Mouse (Mus musculus) gastrocnemius, adult 2 months (tissue): Measurements from ENCODE around the gene Bhlhe40. TPM values are rescaled to one million over a fixed set of nuclear protein-coding genes. Genes with fewer than 3 reads are reported as not detected.

Experiments
- DNase-seq: peaks from one replicate; pipeline ENCODE4 v3.0.0; 2022
- H3K27ac ChIP-seq: fragments of 200-600 bp; 2 replicates; pipeline ENCODE4 v1.8.1; 2022; ENCODE audit warnings: mild to moderate bottlenecking
- H3K4me3 ChIP-seq: fragments of 200-600 bp; 2 replicates; pipeline ENCODE4 v1.8.1; 2022; ENCODE audit warnings: mild to moderate bottlenecking, moderate library complexity
- CTCF ChIP-seq: fragments of 200-600 bp; IDR thresholded peaks from 2 replicates; pipeline ENCODE4 v1.8.1; 2022; ENCODE audit warnings: antibody characterized with exemption, mild to moderate bottlenecking, moderate library complexity
- intact Hi-C: fragments of 180-260 bp; cut with DNase I; formaldehyde crosslinking; loops from one replicate; pipeline ENCODE4 v1.15.1; 2025
- total RNA-seq, 2 experiments: library from RNA; stranded (reverse); gene quantifications; 2 replicates each; pipeline ENCODE4 v1.2.3; 2021

Gene Bhlhe40
- total RNA-seq, 2 experiments from 2014 or later, result 70.0 to 124 TPM

DNA sequence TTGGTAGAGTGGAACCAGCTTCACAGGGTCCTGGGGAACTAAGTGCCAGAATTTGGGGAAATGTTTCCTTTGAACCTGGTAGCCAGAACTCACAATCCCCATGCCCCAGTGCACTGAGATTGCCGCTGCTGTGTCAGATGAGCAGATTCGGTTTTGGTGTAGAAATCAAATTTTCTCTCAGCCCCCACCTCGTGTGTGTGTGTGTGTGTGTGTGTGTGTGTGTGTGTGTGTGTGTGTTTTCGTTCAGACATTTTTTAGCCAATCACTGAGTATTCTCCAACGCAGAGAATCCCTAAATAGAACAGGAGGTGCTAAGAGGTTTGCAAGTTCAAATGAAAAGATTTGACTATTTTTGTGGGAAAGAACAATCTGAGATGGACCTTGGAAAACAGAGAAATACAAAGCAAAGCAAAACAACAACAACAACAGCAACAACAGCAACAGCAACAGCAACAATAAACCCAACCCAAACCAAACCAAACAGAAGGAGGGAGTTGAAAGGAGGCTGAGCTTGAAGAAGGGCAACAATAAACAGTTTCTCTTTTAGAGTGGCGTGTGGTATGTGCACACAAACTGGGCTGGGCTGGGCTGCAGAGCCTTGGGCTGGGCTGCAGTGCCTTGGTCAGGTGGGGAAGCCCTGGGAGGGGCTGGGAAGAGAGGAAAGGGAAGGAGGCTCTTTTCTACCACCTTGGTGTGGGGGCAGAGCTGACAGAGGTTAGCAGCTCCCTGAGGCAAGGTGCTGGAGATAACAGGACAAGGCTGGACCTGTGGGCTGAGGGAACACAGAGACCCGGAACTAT, 52.9 kb downstream of the Bhlhe40 start:
- intact Hi-C loops, result no loop called here
- TF ChIP-seq CTCF, result no peak
- Histone ChIP-seq H3K27ac (no peak overlapping the region), H3K4me3 (no peak overlapping the region)
- no peak for DNase-seq

Other genes with a start within 250 kb of the Bhlhe40 start
- 100 to 1,000 TPM; 110 to 120 TPM for gene Arl8b, start 122.5 kb downstream of the Bhlhe40 start, total RNA-seq
- 1 to 10 TPM; 5.4 to 6.7 TPM for gene Edem1, start 168.0 kb downstream of the Bhlhe40 start, total RNA-seq